Mouse (Mus musculus) liver, postnatal 0 days (tissue): ENCODE measurements around the gene Bysl.

Source experiments
- CTCF ChIP-seq: sonication (generic); IDR thresholded peaks from 2 replicates; pipeline ENCODE4 v1.5.1; 2016; ENCODE audit warnings: antibody characterized with exemption, low read depth
- EP300 ChIP-seq: IDR thresholded peaks from 2 replicates; pipeline ENCODE4 v1.6.1; 2016; ENCODE audit warnings: antibody characterized with exemption, low read depth, mild to moderate bottlenecking

- TF ChIP-seq CTCF (no peak), EP300 (no peak)
Measured at GRCm38 (mm10) chr17:47609182-47609581, 2.1 kb downstream of the Bysl start.
